Mouse (Mus musculus): Measurements from ENCODE around the gene Sympk. TPM values are rescaled to one million over a fixed set of nuclear protein-coding genes. Genes with fewer than 3 reads are reported as not detected.

The Sympk gene
- polyA plus RNA-seq, 1 experiment from 2014 or later, result 29.4 TPM

DNA sequence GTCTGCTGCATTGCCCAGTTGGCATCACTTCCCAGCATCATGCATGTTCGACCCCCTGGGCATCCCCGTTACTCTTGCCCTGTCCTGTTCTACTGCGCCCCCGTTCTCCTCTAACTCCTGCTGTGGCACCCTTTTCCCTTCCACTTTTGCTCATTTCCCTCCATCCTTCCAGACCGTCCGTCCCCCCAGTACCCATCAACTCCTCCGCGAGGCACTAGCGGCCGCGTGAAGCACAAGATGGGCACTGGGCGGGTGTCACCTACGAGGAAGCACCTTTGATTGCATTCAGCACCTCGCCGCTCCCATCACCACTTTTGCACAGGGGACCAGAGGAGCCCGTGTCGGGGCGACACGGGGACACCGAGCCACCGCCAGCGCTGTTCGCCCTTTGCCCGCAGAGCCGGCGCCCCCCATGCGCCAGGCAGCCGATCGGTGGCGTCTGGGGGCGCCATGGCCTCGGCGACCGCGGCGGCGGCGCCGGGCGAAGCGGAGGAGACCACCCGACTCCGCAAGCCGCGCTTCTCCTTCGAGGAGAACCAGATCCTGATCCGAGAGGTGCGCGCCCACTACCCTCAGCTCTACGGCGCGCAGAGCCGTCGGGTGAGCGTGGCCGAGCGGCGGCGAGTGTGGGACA, 32.4 kb upstream of the Sympk start:
- H3K36me3 ChIP-seq (ENCODE audit: control insufficient read depth, insufficient read depth, low read length), result no peaks in the 10 kb centered on the region
- H3K4me1 ChIP-seq (replicated peaks; ENCODE audit: control insufficient read depth, insufficient read depth, low read length), result peaks cover 2% of the 10 kb centered on the region
- peak; percentile 42; the same call in 1 of the 2 replicates for ATAC-seq (ENCODE audit: low FRiP score)
- WGBS, result under 1% methylated on average over 58 of the region's 59 CpGs
- peak overlapping the region; percentile 80 for H3K4me2 ChIP-seq (replicated peaks; ENCODE audit: low read depth, low read length)
- H3K9me3 ChIP-seq (ENCODE audit: control insufficient read depth, low read length), result no peaks in the 10 kb centered on the region
- H3K9ac ChIP-seq (ENCODE audit: low read depth, low read length), result peak overlapping the region; percentile 64
- H3K27ac ChIP-seq (ENCODE audit: low read depth, low read length), result 0 out of 2 replicates have a peak overlapping the region, but pooled peaks have one; percentile 34
- peaks cover 15% of the 10 kb centered on the region; the same call in 1 of the 2 replicates for H3K27me3 ChIP-seq (ENCODE audit: control insufficient read depth, insufficient read depth, low read length)
- H3K4me3 ChIP-seq (ENCODE audit: low read depth, low read length), result peak overlapping the region; percentile 43
- peak; percentile 58 for DNase-seq (ENCODE audit: low spot score)

DNA sequence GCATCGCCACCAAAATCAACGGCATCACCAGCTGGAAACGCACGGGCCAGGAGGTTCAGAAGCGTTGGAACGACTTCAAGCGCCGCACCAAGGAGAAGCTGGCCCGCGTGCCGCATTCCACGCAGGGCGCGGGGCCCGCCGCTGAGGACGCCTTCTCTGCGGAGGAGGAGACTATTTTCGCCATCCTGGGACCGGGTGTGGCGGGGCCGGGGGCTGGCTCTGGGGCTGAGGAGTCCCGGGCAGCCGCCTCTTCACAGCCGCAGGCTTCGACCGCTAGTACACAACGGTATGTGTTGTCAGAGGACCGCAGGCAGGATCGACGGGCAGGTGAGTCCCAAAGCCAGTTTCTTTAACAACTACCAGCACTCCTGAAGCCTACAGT, 31.9 kb upstream of the Sympk start:
- H3K27ac ChIP-seq (ENCODE audit: low read depth, low read length), result no peak overlapping the region
- ATAC-seq (ENCODE audit: low FRiP score) (no peak), DNase-seq (ENCODE audit: low spot score) (no peak)
- no peaks in the 10 kb centered on the region for H3K9me3 ChIP-seq (ENCODE audit: control insufficient read depth, low read length)
- no peaks in the 10 kb centered on the region for H3K36me3 ChIP-seq (ENCODE audit: control insufficient read depth, insufficient read depth, low read length)
- peak overlapping the region; percentile 80 for H3K4me2 ChIP-seq (replicated peaks; ENCODE audit: low read depth, low read length)
- peaks cover 15% of the 10 kb centered on the region; the same call in 1 of the 2 replicates for H3K27me3 ChIP-seq (ENCODE audit: control insufficient read depth, insufficient read depth, low read length)
- WGBS, result 2% methylated on average over 30 of the region's 31 CpGs
- peak overlapping the region; percentile 64; the same call in 1 of the 2 replicates for H3K9ac ChIP-seq (ENCODE audit: low read depth, low read length)
- peaks cover 2% of the 10 kb centered on the region for H3K4me1 ChIP-seq (replicated peaks; ENCODE audit: control insufficient read depth, insufficient read depth, low read length)
- H3K4me3 ChIP-seq (ENCODE audit: low read depth, low read length), result peak overlapping the region; percentile 43

DNA sequence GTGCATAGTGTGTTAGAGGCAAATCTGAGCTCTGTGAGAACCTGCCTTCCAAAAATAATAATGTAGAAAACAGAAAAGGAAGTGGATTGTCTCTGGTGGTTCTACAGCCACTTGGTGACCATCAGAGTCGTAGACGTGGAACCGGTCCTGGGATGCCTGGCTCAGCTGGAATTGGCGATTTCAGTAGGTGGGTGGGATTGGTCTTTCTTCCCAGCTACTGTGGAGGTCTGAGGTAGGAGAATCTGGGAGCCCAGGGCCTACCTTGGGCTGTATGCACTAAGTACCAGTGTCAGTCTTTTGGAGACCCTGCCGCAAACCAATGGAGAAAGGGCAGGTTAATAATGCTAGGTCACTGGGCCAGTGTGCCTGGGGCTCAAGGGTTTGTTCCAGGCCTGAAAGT, 31.1 kb upstream of the Sympk start:
- Histone ChIP-seq H3K4me1 (replicated peaks; ENCODE audit: control insufficient read depth, insufficient read depth, low read length) (peaks cover 2% of the 10 kb centered on the region), H3K9ac (ENCODE audit: low read depth, low read length) (no peak overlapping the region), H3K27me3 (ENCODE audit: control insufficient read depth, insufficient read depth, low read length) (peaks cover 15% of the 10 kb centered on the region; the same call in 1 of the 2 replicates), H3K36me3 (ENCODE audit: control insufficient read depth, insufficient read depth, low read length) (no peaks in the 10 kb centered on the region), H3K4me3 (ENCODE audit: low read depth, low read length) (no peak overlapping the region), H3K4me2 (replicated peaks; ENCODE audit: low read depth, low read length) (0 out of 2 replicates have a peak overlapping the region, but pooled peaks have one; percentile 1), H3K9me3 (ENCODE audit: control insufficient read depth, low read length) (no peaks in the 10 kb centered on the region), H3K27ac (ENCODE audit: low read depth, low read length) (no peak overlapping the region)
- 91% methylated on average over 5 of the region's 5 CpGs for WGBS
- no peak for DNase-seq (ENCODE audit: low spot score)
- ATAC-seq (ENCODE audit: low FRiP score), result no peak

DNA sequence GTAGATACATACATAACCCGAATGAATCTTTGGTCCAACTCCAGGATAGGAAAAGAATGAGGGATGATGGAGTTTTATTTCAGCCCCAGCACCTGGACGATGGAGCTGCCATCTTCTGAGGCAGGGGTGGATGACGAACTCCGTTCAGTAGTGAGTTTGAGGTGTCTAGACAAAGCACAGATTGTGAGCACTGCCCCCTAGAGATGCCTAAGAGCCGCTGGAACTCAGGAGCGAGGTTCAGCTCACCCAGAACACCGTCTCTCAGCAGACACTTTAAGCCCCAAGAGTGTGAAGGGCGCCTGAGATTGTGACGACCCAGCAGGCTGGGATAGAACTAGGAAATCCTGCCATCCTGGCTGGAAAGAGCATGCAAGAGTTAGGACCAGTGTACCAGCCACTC, 25.3 kb upstream of the Sympk start:
- DNase-seq (ENCODE audit: low spot score) (no peak), ATAC-seq (ENCODE audit: low FRiP score) (no peak)
- WGBS, result 45% methylated on average over 9 of the region's 9 CpGs
- no peak overlapping the region for H3K27ac ChIP-seq (ENCODE audit: low read depth, low read length)
- no peaks in the 10 kb centered on the region for H3K36me3 ChIP-seq (ENCODE audit: control insufficient read depth, insufficient read depth, low read length)
- no peaks in the 10 kb centered on the region; the same call in 1 of the 2 replicates for H3K4me1 ChIP-seq (replicated peaks; ENCODE audit: control insufficient read depth, insufficient read depth, low read length)
- no peaks in the 10 kb centered on the region for H3K9me3 ChIP-seq (ENCODE audit: control insufficient read depth, low read length)
- no peak overlapping the region for H3K4me3 ChIP-seq (ENCODE audit: low read depth, low read length)
- no peak overlapping the region for H3K9ac ChIP-seq (ENCODE audit: low read depth, low read length)
- H3K4me2 ChIP-seq (replicated peaks; ENCODE audit: low read depth, low read length), result no peak overlapping the region
- H3K27me3 ChIP-seq (ENCODE audit: control insufficient read depth, insufficient read depth, low read length), result no peaks in the 10 kb centered on the region

DNA sequence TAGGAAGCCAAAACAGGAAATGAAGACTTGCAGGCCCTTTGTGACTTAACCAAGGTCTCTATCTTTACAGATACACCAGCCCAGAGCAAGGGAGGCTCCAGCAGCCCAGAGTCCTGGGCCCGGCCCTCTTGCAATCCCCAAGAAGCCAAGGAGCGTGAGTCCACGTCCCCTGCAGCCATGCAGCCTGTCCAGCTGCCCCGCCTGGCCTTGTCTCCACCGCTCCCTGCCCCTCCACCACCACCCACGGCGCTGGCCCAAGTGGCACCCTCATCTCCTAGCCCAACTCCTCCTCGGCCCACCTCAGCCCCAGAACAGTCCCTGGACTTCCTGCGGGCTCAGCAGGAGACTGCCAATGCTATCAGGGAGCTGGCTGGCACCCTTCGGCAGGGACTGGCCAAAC, 23.8 kb upstream of the Sympk start:
- Histone ChIP-seq H3K27ac (ENCODE audit: low read depth, low read length) (no peak overlapping the region), H3K4me3 (ENCODE audit: low read depth, low read length) (peak overlapping the region; percentile 14), H3K4me1 (replicated peaks; ENCODE audit: control insufficient read depth, insufficient read depth, low read length) (peaks cover 9% of the 10 kb centered on the region), H3K9ac (ENCODE audit: low read depth, low read length) (peak overlapping the region; percentile 21), H3K27me3 (ENCODE audit: control insufficient read depth, insufficient read depth, low read length) (no peaks in the 10 kb centered on the region), H3K36me3 (ENCODE audit: control insufficient read depth, insufficient read depth, low read length) (peaks cover 1% of the 10 kb centered on the region; the same call in 1 of the 2 replicates), H3K9me3 (ENCODE audit: control insufficient read depth, low read length) (no peaks in the 10 kb centered on the region), H3K4me2 (replicated peaks; ENCODE audit: low read depth, low read length) (peak overlapping the region; percentile 21)
- DNase-seq (ENCODE audit: low spot score) (no peak), ATAC-seq (ENCODE audit: low FRiP score) (no peak)
- WGBS, result 51% methylated on average over 10 of the region's 10 CpGs

DNA sequence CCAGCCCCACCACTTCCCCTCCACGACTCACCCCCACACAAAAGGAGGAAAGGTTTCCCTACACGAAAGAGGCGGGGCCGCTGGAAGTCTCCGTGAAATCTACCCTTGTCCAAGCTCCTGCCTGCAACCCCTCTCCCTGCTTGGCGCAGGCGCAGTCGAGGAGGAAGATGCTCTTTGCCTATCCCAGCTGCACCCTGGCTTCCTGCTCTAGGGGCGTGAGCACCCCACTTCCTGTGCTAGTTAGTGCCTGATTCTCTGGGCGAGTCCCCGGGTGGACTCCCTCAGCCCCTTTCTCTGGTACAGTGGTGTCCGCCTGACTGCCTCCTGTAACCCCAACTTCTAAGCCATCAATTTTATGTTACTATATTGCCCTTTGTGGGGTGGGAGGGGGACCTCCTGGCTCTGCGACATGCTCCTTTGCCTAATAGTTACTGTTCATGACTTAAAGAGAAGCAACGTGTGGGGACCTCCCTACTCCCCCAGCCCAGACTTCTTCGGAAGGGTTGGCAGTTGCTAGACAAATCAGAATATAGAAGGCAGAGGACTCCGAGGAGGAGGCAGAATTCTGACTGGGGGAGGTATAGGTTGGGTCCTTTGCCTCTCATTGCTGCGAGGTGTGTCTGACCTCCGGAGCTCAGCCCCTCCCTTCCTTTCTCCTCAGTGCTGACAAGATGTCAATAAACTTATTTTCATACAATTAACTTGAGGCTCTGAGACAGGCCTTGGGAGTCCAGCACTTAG, 22.9 kb upstream of the Sympk start:
- WGBS, result 40% methylated on average over 16 of the region's 18 CpGs
- peaks cover 12% of the 10 kb centered on the region for H3K4me1 ChIP-seq (replicated peaks; ENCODE audit: control insufficient read depth, insufficient read depth, low read length)

DNA sequence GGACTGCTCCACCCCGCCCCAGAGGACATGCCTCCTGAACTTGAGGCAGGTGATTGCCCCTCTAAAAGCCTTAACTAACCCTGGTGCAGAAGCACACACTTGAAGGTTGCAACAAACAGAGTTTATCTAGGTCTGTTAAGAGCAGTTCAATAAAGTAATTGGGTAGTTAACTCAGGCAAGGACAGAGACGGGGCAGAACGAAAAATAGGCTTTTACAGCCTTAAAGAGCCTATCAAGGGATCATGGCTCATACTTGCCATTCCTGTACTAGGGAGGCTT, 22.4 kb upstream of the Sympk start:
- no peaks in the 10 kb centered on the region for H3K9me3 ChIP-seq (ENCODE audit: control insufficient read depth, low read length)
- DNase-seq (ENCODE audit: low spot score) (no peak), ATAC-seq (ENCODE audit: low FRiP score) (no peak)
- no peak overlapping the region for H3K4me2 ChIP-seq (replicated peaks; ENCODE audit: low read depth, low read length)
- no peaks in the 10 kb centered on the region for H3K27me3 ChIP-seq (ENCODE audit: control insufficient read depth, insufficient read depth, low read length)
- H3K4me3 ChIP-seq (ENCODE audit: low read depth, low read length), result no peak overlapping the region
- H3K36me3 ChIP-seq (ENCODE audit: control insufficient read depth, insufficient read depth, low read length), result peaks cover 4% of the 10 kb centered on the region; the same call in 1 of the 2 replicates
- 87% methylated on average over 3 of the region's 3 CpGs for WGBS
- H3K4me1 ChIP-seq (replicated peaks; ENCODE audit: control insufficient read depth, insufficient read depth, low read length), result peaks cover 12% of the 10 kb centered on the region
- no peak overlapping the region for H3K9ac ChIP-seq (ENCODE audit: low read depth, low read length)
- no peak overlapping the region for H3K27ac ChIP-seq (ENCODE audit: low read depth, low read length)

More for the DNA sequence above, 22.9 kb upstream of the Sympk start:
- Histone ChIP-seq H3K9ac (ENCODE audit: low read depth, low read length) (peak overlapping the region; percentile 21), H3K36me3 (ENCODE audit: control insufficient read depth, insufficient read depth, low read length) (peaks cover 4% of the 10 kb centered on the region; the same call in 1 of the 2 replicates), H3K4me2 (replicated peaks; ENCODE audit: low read depth, low read length) (peak overlapping the region; percentile 21), H3K27me3 (ENCODE audit: control insufficient read depth, insufficient read depth, low read length) (no peaks in the 10 kb centered on the region), H3K9me3 (ENCODE audit: control insufficient read depth, low read length) (no peaks in the 10 kb centered on the region), H3K4me3 (ENCODE audit: low read depth, low read length) (peak overlapping the region; percentile 14), H3K27ac (ENCODE audit: low read depth, low read length) (no peak overlapping the region)
- DNase-seq (ENCODE audit: low spot score) (peak; percentile 59), ATAC-seq (ENCODE audit: low FRiP score) (no peak)

DNA sequence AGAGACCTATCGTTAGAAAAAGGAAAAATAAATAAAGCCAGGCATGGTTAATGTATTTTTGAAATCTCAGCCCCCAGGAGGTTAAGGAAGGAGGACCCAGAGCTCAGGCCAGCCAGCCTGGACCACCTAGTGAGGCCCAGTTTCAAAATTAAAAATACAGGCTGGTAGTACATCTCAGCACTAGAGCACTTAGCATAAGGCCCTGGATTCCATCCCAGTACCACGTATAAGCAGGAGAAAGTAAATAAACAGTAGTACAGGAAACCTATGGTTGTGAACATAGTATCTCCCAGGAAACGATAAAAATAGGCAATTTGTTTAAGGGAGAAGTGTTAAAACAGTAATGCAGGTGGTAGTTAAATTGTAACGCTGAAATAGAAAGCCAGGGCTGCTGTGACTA, 22.1 kb upstream of the Sympk start:
- Histone ChIP-seq H3K27me3 (ENCODE audit: control insufficient read depth, insufficient read depth, low read length) (no peaks in the 10 kb centered on the region), H3K27ac (ENCODE audit: low read depth, low read length) (no peak overlapping the region), H3K4me2 (replicated peaks; ENCODE audit: low read depth, low read length) (no peak overlapping the region), H3K4me1 (replicated peaks; ENCODE audit: control insufficient read depth, insufficient read depth, low read length) (peaks cover 12% of the 10 kb centered on the region), H3K9ac (ENCODE audit: low read depth, low read length) (peak overlapping the region; percentile 60; the same call in 1 of the 2 replicates), H3K36me3 (ENCODE audit: control insufficient read depth, insufficient read depth, low read length) (peaks cover 4% of the 10 kb centered on the region; the same call in 1 of the 2 replicates), H3K4me3 (ENCODE audit: low read depth, low read length) (no peak overlapping the region), H3K9me3 (ENCODE audit: control insufficient read depth, low read length) (no peaks in the 10 kb centered on the region)
- DNase-seq (ENCODE audit: low spot score) (no peak), ATAC-seq (ENCODE audit: low FRiP score) (no peak)
- 54% methylated on average over 4 of the region's 4 CpGs for WGBS

Measured in hindbrain, embryonic 11.5 days (tissue).